Mouse (Mus musculus) lung, embryonic 15.5 days (tissue): ENCODE measurements around the gene 4430402I18Rik. TPM values are rescaled to one million over a fixed set of nuclear protein-coding genes. Genes with fewer than 3 reads are reported as not detected.

Experiments used
- ATAC-seq: fragments of 200-750 bp; cut with Nextera tagmentation; 2 replicates; pipeline ENCODE4 v1.8.0; 2017; ENCODE audit warnings: moderate number of reproducible peaks, borderline replicate concordance; ENCODE audit not compliant: low FRiP score, low TSS enrichment; ENCODE audit errors: extremely low read depth
- H3K27ac ChIP-seq: fragments of 300-500 bp; sonication (generic); 2 replicates; pipeline ENCODE4 v1.5.1; 2015; ENCODE audit warnings: moderate library complexity, mild to moderate bottlenecking, inconsistent platforms
- H3K27me3 ChIP-seq: fragments of 300-500 bp; sonication (generic); 2 replicates; pipeline ENCODE4 v1.6.1; 2015; ENCODE audit warnings: inconsistent platforms
- H3K36me3 ChIP-seq: fragments of 300-500 bp; sonication (generic); 2 replicates; pipeline ENCODE4 v1.6.1; 2015; ENCODE audit warnings: inconsistent platforms
- H3K4me1 ChIP-seq: fragments of 300-500 bp; sonication (generic); 2 replicates; pipeline ENCODE4 v1.6.1; 2015; ENCODE audit warnings: inconsistent platforms
- H3K4me2 ChIP-seq: fragments of 300-500 bp; sonication (generic); 2 replicates; pipeline ENCODE4 v1.6.1; 2015; ENCODE audit warnings: inconsistent platforms, mild to moderate bottlenecking, moderate library complexity
- H3K4me3 ChIP-seq: fragments of 300-500 bp; sonication (generic); 2 replicates; pipeline ENCODE4 v1.5.1; 2015; ENCODE audit warnings: mild to moderate bottlenecking, inconsistent platforms
- H3K9ac ChIP-seq: fragments of 300-500 bp; sonication (generic); 2 replicates; pipeline ENCODE4 v1.6.1; 2015; ENCODE audit warnings: inconsistent platforms
- H3K9me3 ChIP-seq: fragments of 300-500 bp; sonication (generic); 2 replicates; pipeline ENCODE4 v1.6.1; 2016; ENCODE audit warnings: inconsistent platforms
- WGBS: fragments of 180-500 bp; shearing (Covaris S2); methylation state at CpG from one replicate; pipeline ENCODE4 v1.1.7; 2015; 5-methylcytosine and 5-hydroxymethylcytosine counted together
- polyA plus RNA-seq: library from polyadenylated mRNA; unstranded; fragments of >200 nt; fragmentation: Nextera tagmentation; extraction: Ambion mirVana; gene quantifications from 2 replicates; pipeline ENCODE4 v1.2.1, GENCODE M21; 2015

The 4430402I18Rik gene
- polyA plus RNA-seq, 1 experiment from 2014 or later, result 3.2 TPM

DNA sequence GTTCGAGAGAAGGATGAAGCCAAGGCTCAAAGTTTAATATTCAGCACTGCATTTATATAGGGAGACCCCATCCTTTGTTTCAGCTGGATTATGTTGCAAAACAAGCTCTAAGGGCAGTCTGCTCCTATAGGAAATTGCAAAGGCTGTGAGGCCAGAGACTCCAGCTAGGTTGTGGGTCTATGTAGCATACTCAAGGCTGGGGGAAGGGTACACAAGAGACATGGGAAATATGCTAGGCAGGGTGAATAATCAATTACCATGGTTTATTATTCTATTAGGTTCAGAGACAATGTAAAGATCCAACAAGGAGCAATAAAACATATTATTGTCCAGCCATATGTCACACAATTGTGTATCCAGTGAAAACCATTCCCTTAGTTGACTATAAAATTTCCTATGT lies 75.7 kb downstream of the 4430402I18Rik start:
- Histone ChIP-seq H3K4me3 (no peak overlapping the region), H3K9ac (no peak overlapping the region), H3K4me1 (peaks cover 9% of the 10 kb centered on the region), H3K27ac (no peak overlapping the region), H3K9me3 (no peaks in the 10 kb centered on the region), H3K36me3 (no peaks in the 10 kb centered on the region), H3K27me3 (no peaks in the 10 kb centered on the region), H3K4me2 (no peak overlapping the region)
- no peak for ATAC-seq
- WGBS, result 94% methylated on average over 1 of the region's 1 CpGs

DNA sequence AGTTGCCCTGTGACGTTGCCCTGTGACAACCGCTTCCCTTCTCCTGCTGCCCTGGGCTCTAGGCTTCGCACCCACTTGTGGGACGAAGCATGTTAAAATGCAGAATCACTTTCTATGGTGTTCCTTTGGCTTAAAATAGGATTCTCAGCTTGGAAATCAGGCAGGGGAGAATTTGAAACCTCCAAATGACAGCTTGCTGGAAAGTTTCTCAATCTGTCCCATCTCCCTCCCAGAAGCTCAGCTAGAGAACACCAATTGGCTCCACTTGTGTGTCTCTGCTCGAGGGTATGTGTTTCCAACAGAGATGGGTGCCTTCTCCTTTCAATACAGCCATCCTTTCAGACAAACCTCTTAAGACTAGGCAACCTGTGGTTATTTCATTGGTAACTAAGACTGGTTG lies 76.4 kb downstream of the 4430402I18Rik start:
- Histone ChIP-seq H3K27me3 (no peaks in the 10 kb centered on the region), H3K4me1 (peaks cover 9% of the 10 kb centered on the region), H3K9ac (no peak overlapping the region), H3K4me3 (no peak overlapping the region), H3K36me3 (no peaks in the 10 kb centered on the region), H3K9me3 (no peaks in the 10 kb centered on the region), H3K27ac (no peak overlapping the region), H3K4me2 (no peak overlapping the region)
- ATAC-seq, result no peak
- WGBS, result 69% methylated on average over 5 of the region's 5 CpGs

DNA sequence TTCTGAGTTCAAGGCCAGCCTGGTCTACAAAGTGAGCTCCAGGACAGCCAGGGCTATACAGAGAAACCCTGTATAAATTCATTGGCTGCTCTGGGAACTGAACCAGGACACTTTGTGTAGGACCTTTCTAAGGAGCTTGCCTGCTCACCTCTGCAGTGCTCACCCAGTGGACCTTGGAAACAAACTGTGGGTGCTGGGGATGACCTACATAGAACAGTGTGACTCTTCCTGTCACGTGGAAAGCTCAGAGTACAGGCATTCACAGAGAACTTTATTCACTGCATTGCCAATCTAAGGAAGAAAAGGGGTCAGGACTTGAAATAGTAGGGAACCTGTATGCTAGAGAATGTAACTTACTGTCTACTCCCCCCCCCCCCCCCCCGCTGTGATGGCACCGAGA lies 78.3 kb downstream of the 4430402I18Rik start:
- WGBS, result 63% methylated on average over 3 of the region's 3 CpGs
- Histone ChIP-seq H3K4me1 (peaks cover 9% of the 10 kb centered on the region), H3K36me3 (no peaks in the 10 kb centered on the region), H3K4me2 (no peak overlapping the region), H3K9ac (no peak overlapping the region), H3K4me3 (no peak overlapping the region), H3K9me3 (no peaks in the 10 kb centered on the region), H3K27me3 (no peaks in the 10 kb centered on the region), H3K27ac (no peak overlapping the region)
- ATAC-seq, result no peak

DNA sequence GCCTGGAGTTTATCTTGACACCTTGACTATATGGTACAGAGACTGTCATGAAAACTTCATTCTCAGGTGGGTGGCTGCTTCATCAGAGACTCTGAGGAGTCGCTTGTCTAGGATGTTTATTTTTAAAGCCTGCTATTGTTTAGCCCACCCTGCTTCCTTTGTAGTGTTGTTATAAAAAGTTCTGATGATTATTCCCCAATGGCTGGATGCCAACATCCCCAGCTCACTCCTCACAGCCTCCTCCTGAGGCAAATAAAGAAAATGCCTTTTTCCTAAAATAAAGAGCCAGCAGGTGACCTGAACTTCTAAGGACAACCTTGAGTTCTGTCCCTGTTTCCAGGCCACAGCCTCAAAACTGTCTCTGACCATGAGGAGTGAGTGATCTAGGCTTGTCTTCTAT lies 79.1 kb downstream of the 4430402I18Rik start:
- ATAC-seq, result no peak
- WGBS, result 17% methylated on average over 1 of the region's 1 CpGs
- Histone ChIP-seq H3K4me2 (no peak overlapping the region), H3K4me1 (peaks cover 12% of the 10 kb centered on the region), H3K36me3 (no peaks in the 10 kb centered on the region), H3K27ac (no peak overlapping the region), H3K27me3 (no peaks in the 10 kb centered on the region), H3K4me3 (no peak overlapping the region), H3K9me3 (no peaks in the 10 kb centered on the region), H3K9ac (no peak overlapping the region)

- Histone ChIP-seq H3K36me3 (no peaks in the 10 kb centered on the region), H3K4me3 (no peak overlapping the region), H3K27ac (no peak overlapping the region), H3K9me3 (no peaks in the 10 kb centered on the region), H3K4me1 (peaks cover 6% of the 10 kb centered on the region; the same call in 1 of the 2 replicates), H3K4me2 (no peak overlapping the region), H3K27me3 (no peaks in the 10 kb centered on the region), H3K9ac (no peak overlapping the region)
- ATAC-seq, result no peak
- WGBS, result 47% methylated on average over 1 of the region's 1 CpGs
Measured at GRCm38 (mm10) chr19:28883126-28883525, 84.5 kb downstream of the 4430402I18Rik start.

GRCm38 (mm10) chr19:28879476-28879875 lies 88.1 kb downstream of the 4430402I18Rik start:
- no peak overlapping the region for H3K9ac ChIP-seq
- H3K9me3 ChIP-seq, result no peaks in the 10 kb centered on the region
- no peaks in the 10 kb centered on the region for H3K36me3 ChIP-seq
- no peak overlapping the region for H3K4me3 ChIP-seq
- no peak for ATAC-seq
- H3K27ac ChIP-seq, result no peak overlapping the region
- H3K4me1 ChIP-seq, result 0 out of 2 replicates have a peak, but pooled peaks cover 4% of the 10 kb centered on the region
- no peak overlapping the region for H3K4me2 ChIP-seq
- no peaks in the 10 kb centered on the region for H3K27me3 ChIP-seq
- WGBS, result 82% methylated on average over 2 of the region's 2 CpGs

DNA sequence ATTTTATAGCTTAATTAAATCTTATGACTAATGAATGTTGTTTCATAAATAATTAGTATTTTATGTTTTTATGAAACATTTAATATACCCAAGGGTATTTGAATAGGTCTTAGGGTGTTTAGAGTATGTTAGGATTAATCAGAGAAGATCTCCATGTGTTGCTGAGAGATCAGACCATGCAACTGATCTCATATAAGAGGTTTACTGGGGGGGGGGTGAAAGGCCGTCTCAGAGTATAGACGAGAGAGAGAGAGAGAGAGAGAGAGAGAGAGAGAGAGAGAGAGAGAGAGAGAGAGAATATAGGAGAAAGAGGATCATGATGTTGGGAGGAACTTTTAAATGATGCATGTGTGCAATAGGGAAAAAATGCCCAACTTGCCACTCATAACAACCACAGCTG lies 97.2 kb downstream of the 4430402I18Rik start:
- Histone ChIP-seq H3K4me2 (no peak overlapping the region), H3K4me3 (no peak overlapping the region), H3K27me3 (no peaks in the 10 kb centered on the region), H3K4me1 (no peaks in the 10 kb centered on the region), H3K27ac (no peak overlapping the region), H3K9me3 (no peaks in the 10 kb centered on the region), H3K36me3 (no peaks in the 10 kb centered on the region), H3K9ac (no peak overlapping the region)
- WGBS, result 44% methylated on average over 2 of the region's 2 CpGs
- ATAC-seq, result no peak

GRCm38 (mm10) chr19:28869251-28869855 lies 98.2 kb downstream of the 4430402I18Rik start:
- H3K27ac ChIP-seq, result no peak overlapping the region
- no peaks in the 10 kb centered on the region for H3K9me3 ChIP-seq
- H3K4me1 ChIP-seq, result no peaks in the 10 kb centered on the region
- H3K4me2 ChIP-seq, result no peak overlapping the region
- H3K9ac ChIP-seq, result no peak overlapping the region
- 85% methylated on average over 6 of the region's 6 CpGs for WGBS
- H3K36me3 ChIP-seq, result no peaks in the 10 kb centered on the region
- no peaks in the 10 kb centered on the region for H3K27me3 ChIP-seq
- H3K4me3 ChIP-seq, result no peak overlapping the region
- no peak for ATAC-seq

DNA sequence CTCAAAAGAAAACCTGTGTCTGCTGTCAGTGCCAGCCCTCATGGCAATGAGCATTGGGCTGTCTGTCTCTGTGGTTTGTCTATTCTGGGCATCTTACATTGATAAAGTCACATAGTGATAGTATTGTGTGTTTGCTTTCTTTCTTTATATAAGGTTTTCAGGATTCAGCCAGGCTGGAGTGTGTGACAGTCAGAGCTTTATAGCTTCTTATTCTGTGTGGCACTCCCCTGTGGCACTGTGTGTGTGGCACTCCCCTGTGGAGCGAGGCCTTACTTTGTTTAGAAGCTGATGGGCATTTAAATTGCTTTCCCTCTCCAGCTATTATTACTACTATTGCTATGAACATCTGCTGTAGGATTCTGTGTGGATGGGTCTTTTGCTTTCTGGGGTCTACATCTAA lies 102.1 kb downstream of the 4430402I18Rik start:
- no peak overlapping the region for H3K9ac ChIP-seq
- ATAC-seq, result no peak
- H3K9me3 ChIP-seq, result no peaks in the 10 kb centered on the region
- 85% methylated on average over 1 of the region's 1 CpGs for WGBS
- H3K4me3 ChIP-seq, result no peak overlapping the region
- no peak overlapping the region for H3K4me2 ChIP-seq
- no peaks in the 10 kb centered on the region for H3K4me1 ChIP-seq
- no peak overlapping the region for H3K27ac ChIP-seq
- H3K36me3 ChIP-seq, result no peaks in the 10 kb centered on the region
- H3K27me3 ChIP-seq, result no peaks in the 10 kb centered on the region

GRCm38 (mm10) chr19:28864981-28865380 lies 102.6 kb downstream of the 4430402I18Rik start:
- H3K36me3 ChIP-seq, result no peaks in the 10 kb centered on the region
- H3K4me2 ChIP-seq, result no peak overlapping the region
- WGBS, result 57% methylated on average over 6 of the region's 6 CpGs
- no peak overlapping the region for H3K9ac ChIP-seq
- no peak overlapping the region for H3K4me3 ChIP-seq
- no peaks in the 10 kb centered on the region for H3K4me1 ChIP-seq
- no peak overlapping the region for H3K27ac ChIP-seq
- no peak for ATAC-seq
- no peaks in the 10 kb centered on the region for H3K27me3 ChIP-seq
- no peaks in the 10 kb centered on the region for H3K9me3 ChIP-seq

DNA sequence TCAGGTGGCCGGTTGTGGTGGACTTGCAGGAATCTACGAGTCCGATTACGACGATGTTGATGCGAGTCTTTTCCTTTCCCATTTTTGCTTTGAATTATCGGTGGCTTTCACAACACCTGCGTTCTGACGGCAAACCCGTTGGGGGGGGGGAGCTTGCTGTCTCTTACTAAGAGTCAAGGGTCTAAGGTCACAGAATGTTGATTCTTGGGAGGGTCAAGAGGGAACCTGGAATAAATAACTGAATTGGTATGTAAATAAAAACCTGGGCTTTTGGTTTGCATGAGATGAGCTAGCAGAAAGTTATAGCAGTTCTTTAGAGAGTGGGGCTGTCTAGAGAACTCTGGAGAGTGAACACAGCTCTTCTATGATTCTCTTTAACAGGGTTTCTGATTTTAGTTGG lies 104.0 kb downstream of the 4430402I18Rik start:
- Histone ChIP-seq H3K27me3 (no peaks in the 10 kb centered on the region), H3K4me1 (no peaks in the 10 kb centered on the region), H3K4me2 (no peak overlapping the region), H3K9ac (no peak overlapping the region), H3K36me3 (no peaks in the 10 kb centered on the region), H3K27ac (no peak overlapping the region), H3K4me3 (no peak overlapping the region), H3K9me3 (no peaks in the 10 kb centered on the region)
- ATAC-seq, result no peak
- 65% methylated on average over 10 of the region's 10 CpGs for WGBS

- Histone ChIP-seq H3K27me3 (no peaks in the 10 kb centered on the region), H3K4me1 (no peaks in the 10 kb centered on the region), H3K9me3 (no peaks in the 10 kb centered on the region), H3K4me2 (no peak overlapping the region), H3K36me3 (no peaks in the 10 kb centered on the region), H3K27ac (no peak overlapping the region), H3K4me3 (no peak overlapping the region), H3K9ac (no peak overlapping the region)
- 78% methylated on average over 2 of the region's 2 CpGs for whole genome bisulfite sequencing
- no peak for ATAC-seq
Measured at GRCm38 (mm10) chr19:28860246-28860645, 107.4 kb downstream of the 4430402I18Rik start.

GRCm38 (mm10) chr19:28854831-28855230 lies 112.8 kb downstream of the 4430402I18Rik start:
- no peaks in the 10 kb centered on the region for H3K4me1 ChIP-seq
- ATAC-seq, result no peak
- H3K27ac ChIP-seq, result no peak overlapping the region
- no peak overlapping the region for H3K4me3 ChIP-seq
- WGBS, result 71% methylated on average over 1 of the region's 1 CpGs
- no peaks in the 10 kb centered on the region for H3K27me3 ChIP-seq
- H3K36me3 ChIP-seq, result no peaks in the 10 kb centered on the region
- H3K4me2 ChIP-seq, result no peak overlapping the region
- no peak overlapping the region for H3K9ac ChIP-seq
- H3K9me3 ChIP-seq, result no peaks in the 10 kb centered on the region
